20 mouse cellular contexts compared by ENCODE assay signal in the genomic region with DNA sequence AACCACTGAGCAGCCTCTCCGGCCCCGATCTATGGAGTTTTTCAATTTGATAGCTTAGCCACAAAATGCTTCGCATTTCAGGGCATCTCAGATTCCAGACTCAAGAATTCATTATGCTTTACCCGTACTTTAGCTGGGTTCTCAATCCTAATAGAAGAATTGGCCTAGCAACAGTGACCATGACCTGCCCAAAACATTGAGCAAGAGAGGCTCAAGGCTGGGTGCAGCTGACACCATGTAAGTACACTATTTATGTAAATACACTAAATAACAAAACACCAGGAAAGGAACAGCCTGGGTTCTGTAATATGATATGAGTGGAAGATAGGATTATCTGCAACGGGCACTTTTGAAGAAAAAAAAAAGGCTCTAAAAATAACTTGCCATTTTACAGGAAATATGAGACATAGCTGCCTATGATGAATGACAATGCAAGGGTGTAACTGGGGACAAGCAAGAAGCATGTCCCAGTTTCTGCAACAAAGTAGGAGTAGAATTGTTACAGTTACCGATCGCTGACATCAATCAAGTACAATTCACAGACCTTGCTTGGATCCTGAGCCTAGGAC. TPM values are rescaled to one million over a fixed set of nuclear protein-coding genes. Genes with fewer than 3 reads are reported as not detected.
DNase-seq lines count a peak whose midpoint lies in the region; ATAC-seq and TF ChIP-seq lines count a peak whose summit lies in the region.
"Had no signal": no experiment of that assay in that cellular context is flagged by ENCODE, and none has a peak within 500 bp of the region (broad histone marks: within the 10 kb centered on the region; RNA-seq: fewer than 3 reads in every experiment).

No protein-coding gene starts in this region.

- no peaks in the 10 kb centered on the region for H3K27me3 ChIP-seq in liver, embryonic 15.5 days
- H3K27me3 ChIP-seq in forebrain, embryonic 10.5 days (ENCODE audit: poor library complexity, severe bottlenecking) = no peaks in the 10 kb centered on the region
- H3K27me3 ChIP-seq: midbrain, embryonic 12.5 days; stomach, embryonic 15.5 days had no signal

- H3K36me3 ChIP-seq in liver, embryonic 15.5 days (replicated peaks) = no peaks in the 10 kb centered on the region
- H3K36me3 ChIP-seq in forebrain, embryonic 10.5 days (replicated peaks) = no peaks in the 10 kb centered on the region
- H3K36me3 ChIP-seq: heart, embryonic 10.5 days; midbrain, embryonic 12.5 days; stomach, embryonic 15.5 days had no signal

- peaks cover 3% of the 10 kb centered on the region; the same call in 1 of the 2 replicates for H3K4me1 ChIP-seq in lung, adult 2 months (ENCODE audit: control insufficient read depth, insufficient read depth, low read length)
- peaks cover 40% of the 10 kb centered on the region for H3K4me1 ChIP-seq in bone marrow macrophage, adult 2 months (ENCODE audit: control insufficient read depth, insufficient read depth, low read length)
- H3K4me1 ChIP-seq in liver, embryonic 15.5 days (replicated peaks) = peaks cover 60% of the 10 kb centered on the region
- peaks cover 12% of the 10 kb centered on the region for H3K4me1 ChIP-seq in forebrain, embryonic 10.5 days

- TF ChIP-seq CTCF in lung, adult 2 months (IDR thresholded peaks at IDR 0.05; ENCODE audit: insufficient read depth, low read length) = no peak
- no peak for TF ChIP-seq CTCF in bone marrow macrophage, adult 2 months (IDR thresholded peaks at IDR 0.05; ENCODE audit: low read depth, low read length)

- 44% methylated on average over 7 of the region's 7 CpGs for WGBS in lung, adult 2 months
- 42% methylated on average over 7 of the region's 7 CpGs for WGBS in liver, embryonic 15.5 days (ENCODE audit: insufficient replicate concordance)
- 86% methylated on average over 7 of the region's 7 CpGs for WGBS in forebrain, embryonic 10.5 days

- peak; percentile 53 for DNase-seq in lung, postnatal 36 days
- DNase-seq in lung, adult 2 months = no peak
- DNase-seq in forebrain, embryonic 10.5 days (ENCODE audit: extremely low spot score, low spot score) = no peak
- no peak for DNase-seq in left cerebral cortex, adult 8-10 months (ENCODE audit: low spot score in 2 of 2)
- DNase-seq in urinary bladder, adult 18-20 months (ENCODE audit: low spot score in 2 of 2) = no peak
- DNase-seq: cerebellum, postnatal 10 days; gastrocnemius, postnatal 25 days; kidney, adult 8-10 months; kidney, postnatal 4 days; left cerebral cortex, postnatal 4 days; spleen, adult 18-20 months; thymus, postnatal 4 days had no signal

- no peak overlapping the region for H3K4me2 ChIP-seq in liver, embryonic 15.5 days
- H3K4me2 ChIP-seq: midbrain, embryonic 12.5 days; stomach, embryonic 15.5 days had no signal

- TF ChIP-seq POLR2A in lung, adult 2 months (IDR thresholded peaks at IDR 0.05; ENCODE audit: borderline replicate concordance, extremely low read depth, low read depth, low read length) = no peak
- no peak for TF ChIP-seq POLR2A in bone marrow macrophage, adult 2 months (IDR thresholded peaks at IDR 0.05; ENCODE audit: borderline replicate concordance, low read depth, low read length)

- no peak for ATAC-seq in liver, embryonic 15.5 days (ENCODE audit: insufficient read depth)
- ATAC-seq: activated CD4-positive, CD25-positive, alpha-beta regulatory T cell, adult 4 months; hindbrain, postnatal 0 days had no signal

- H3K4me3 ChIP-seq in lung, adult 2 months (replicated peaks; ENCODE audit: extremely low read depth, low read depth, low read length) = no peak overlapping the region
- no peak overlapping the region for H3K4me3 ChIP-seq in bone marrow macrophage, adult 2 months (ENCODE audit: insufficient read depth, low read length)
- no peak overlapping the region for H3K4me3 ChIP-seq in liver, embryonic 15.5 days (replicated peaks)
- H3K4me3 ChIP-seq in forebrain, embryonic 10.5 days = no peak overlapping the region
- H3K4me3 ChIP-seq: erythroblast, embryonic 14.5 days; heart, embryonic 10.5 days; midbrain, embryonic 12.5 days; stomach, embryonic 15.5 days had no signal

- H3K9me3 ChIP-seq in liver, embryonic 15.5 days (replicated peaks) = no peaks in the 10 kb centered on the region
- H3K9me3 ChIP-seq in forebrain, embryonic 10.5 days = no peaks in the 10 kb centered on the region
- H3K9me3 ChIP-seq: heart, embryonic 10.5 days; midbrain, embryonic 12.5 days; stomach, embryonic 15.5 days had no signal

- peak overlapping the region; percentile 55 for H3K27ac ChIP-seq in bone marrow macrophage, adult 2 months (ENCODE audit: insufficient read depth, low read depth, low read length)
- peak overlapping the region; percentile 29 for H3K27ac ChIP-seq in liver, embryonic 15.5 days (replicated peaks)
- H3K27ac ChIP-seq in forebrain, embryonic 10.5 days = no peak overlapping the region
- H3K27ac ChIP-seq: heart, embryonic 10.5 days; hindbrain, postnatal 0 days; midbrain, embryonic 12.5 days; stomach, embryonic 15.5 days had no signal

- no peak overlapping the region for H3K9ac ChIP-seq in liver, embryonic 15.5 days
- H3K9ac ChIP-seq: midbrain, embryonic 12.5 days; stomach, embryonic 15.5 days had no signal

RNA-seq across cellular contexts. Expression of gene Os9, which starts 6.9 kb away (rescaled TPM):
- 89.5 and 111 TPM in 2 replicates for polyA plus RNA-seq in lung, adult 2 months (2012; rRNA removed)
- polyA plus RNA-seq in bone marrow macrophage, adult 2 months (2012; ENCODE audit: insufficient read depth, insufficient read length, missing spikeins) = 164 and 167 TPM in 2 replicates
- polyA plus RNA-seq in liver, embryonic 15.5 days (2015; fragmentation: Nextera tagmentation; extraction: Ambion mirVana) = 54.0 and 58.1 TPM in 2 replicates
- polyA plus RNA-seq in forebrain, embryonic 10.5 days (2016; fragmentation: Nextera tagmentation; extraction: Ambion mirVana) = 54.2 and 57.6 TPM in 2 replicates
- total RNA-seq in left cerebral cortex, adult 8-10 months (2022) = 100 to 1,000 TPM; 112 to 130 (median 122) TPM

RNA-seq across cellular contexts. Expression of gene B4galnt1, which starts 37.2 kb away (rescaled TPM):
- 70.8 and 81.2 TPM in 2 replicates for polyA plus RNA-seq in lung, adult 2 months (2012; rRNA removed)
- 42.2 and 50.6 TPM in 2 replicates for polyA plus RNA-seq in bone marrow macrophage, adult 2 months (2012; ENCODE audit: insufficient read depth, insufficient read length, missing spikeins)
- polyA plus RNA-seq in liver, embryonic 15.5 days (2015; fragmentation: Nextera tagmentation; extraction: Ambion mirVana) = 19.3 and 21.0 TPM in 2 replicates
- polyA plus RNA-seq in forebrain, embryonic 10.5 days (2016; fragmentation: Nextera tagmentation; extraction: Ambion mirVana) = 4.0 and 5.0 TPM in 2 replicates
- 100 to 1,000 TPM; 105 to 118 (median 112) TPM for total RNA-seq in left cerebral cortex, adult 8-10 months (2022)

RNA-seq across cellular contexts. Expression of gene Slc26a10, which starts 52.6 kb away (rescaled TPM):
- 3.5 and 7.4 TPM in 2 replicates for polyA plus RNA-seq in lung, adult 2 months (2012; rRNA removed)
- polyA plus RNA-seq in bone marrow macrophage, adult 2 months (2012; ENCODE audit: insufficient read depth, insufficient read length, missing spikeins) = not detected in 2 replicates
- polyA plus RNA-seq in liver, embryonic 15.5 days (2015; fragmentation: Nextera tagmentation; extraction: Ambion mirVana) = 2.1 and 3.2 TPM in 2 replicates
- polyA plus RNA-seq in forebrain, embryonic 10.5 days (2016; fragmentation: Nextera tagmentation; extraction: Ambion mirVana) = 1.9 and 2.0 TPM in 2 replicates
- 1 to 10 TPM; 5.8 to 7.4 (median 6.9) TPM for total RNA-seq in left cerebral cortex, adult 8-10 months (2022)
- polyA plus RNA-seq: erythroblast, embryonic 14.5 days had no signal

RNA-seq across cellular contexts. Expression of gene Agap2, which starts 52.7 kb away (rescaled TPM):
- 5.2 and 7.7 TPM in 2 replicates for polyA plus RNA-seq in lung, adult 2 months (2012; rRNA removed)
- 0.85 and 2.0 TPM in 2 replicates for polyA plus RNA-seq in bone marrow macrophage, adult 2 months (2012; ENCODE audit: insufficient read depth, insufficient read length, missing spikeins)
- polyA plus RNA-seq in liver, embryonic 15.5 days (2015; fragmentation: Nextera tagmentation; extraction: Ambion mirVana) = 0.35 and 0.67 TPM in 2 replicates
- polyA plus RNA-seq in forebrain, embryonic 10.5 days (2016; fragmentation: Nextera tagmentation; extraction: Ambion mirVana) = 0.10 and 0.23 TPM in 2 replicates
- total RNA-seq in left cerebral cortex, adult 8-10 months (2022) = 100 to 1,000 TPM; 595 to 685 (median 631) TPM

RNA-seq across cellular contexts. Expression of gene Tspan31, which starts 57.7 kb away (rescaled TPM):
- 60.8 and 99.3 TPM in 2 replicates for polyA plus RNA-seq in lung, adult 2 months (2012; rRNA removed)
- polyA plus RNA-seq in bone marrow macrophage, adult 2 months (2012; ENCODE audit: insufficient read depth, insufficient read length, missing spikeins) = 116 and 126 TPM in 2 replicates
- polyA plus RNA-seq in liver, embryonic 15.5 days (2015; fragmentation: Nextera tagmentation; extraction: Ambion mirVana) = 77.4 and 84.3 TPM in 2 replicates
- 188 and 190 TPM in 2 replicates for polyA plus RNA-seq in forebrain, embryonic 10.5 days (2016; fragmentation: Nextera tagmentation; extraction: Ambion mirVana)
- total RNA-seq in left cerebral cortex, adult 8-10 months (2022) = 10 to 100 TPM; 60.9 to 63.2 (median 62.1) TPM
